Mouse (Mus musculus) neural tube, embryonic 14.5 days (tissue): ENCODE data around the gene Efs. TPM values are rescaled to one million over a fixed set of nuclear protein-coding genes. Genes with fewer than 3 reads are reported as not detected.
"Not testable (repeated sequence)": the region's sequence is repeated elsewhere in the genome, so short reads cannot be mapped to it uniquely, and the experiment has no call there.

Source experiments
- ATAC-seq: fragments of 200-750 bp; cut with Nextera tagmentation; 2 replicates; pipeline ENCODE4 v1.8.0; 2017; ENCODE audit warnings: low read depth, mild to moderate bottlenecking, moderate TSS enrichment, moderate library complexity
- H3K27ac ChIP-seq: fragments of 300-500 bp; sonication (generic); 2 replicates; pipeline ENCODE4 v1.5.1; 2014; ENCODE audit warnings: low read depth, mild to moderate bottlenecking, control low read depth, low read length, moderate library complexity, mixed read lengths
- H3K27me3 ChIP-seq: fragments of 300-500 bp; sonication (generic); 2 replicates; pipeline ENCODE4 v1.6.1; 2014; ENCODE audit warnings: low read length; ENCODE audit not compliant: control insufficient read depth, insufficient read depth
- H3K36me3 ChIP-seq: fragments of 300-500 bp; sonication (generic); 2 replicates; pipeline ENCODE4 v1.6.1; 2014; ENCODE audit warnings: low read length, mixed read lengths; ENCODE audit not compliant: control insufficient read depth, insufficient read depth
- H3K4me1 ChIP-seq: fragments of 300-500 bp; sonication (generic); 2 replicates; pipeline ENCODE4 v1.6.1; 2014; ENCODE audit warnings: low read length; ENCODE audit not compliant: control insufficient read depth, insufficient read depth
- H3K4me2 ChIP-seq: fragments of 300-500 bp; sonication (generic); 2 replicates; pipeline ENCODE4 v1.6.1; 2014; ENCODE audit warnings: mild to moderate bottlenecking, low read depth, low read length, control low read depth
- H3K4me3 ChIP-seq: fragments of 300-500 bp; sonication (generic); 2 replicates; pipeline ENCODE4 v1.5.1; 2014; ENCODE audit warnings: low read depth, low read length, control low read depth, mixed read lengths
- H3K9ac ChIP-seq: fragments of 300-500 bp; sonication (generic); replicated peaks from 2 replicates; pipeline ENCODE4 v1.6.1; 2014; ENCODE audit warnings: low read depth, mild to moderate bottlenecking, control low read depth, low read length, mixed read lengths
- H3K9me3 ChIP-seq: fragments of 300-500 bp; sonication (generic); 2 replicates; pipeline ENCODE4 v1.6.1; 2016; ENCODE audit warnings: low read length; ENCODE audit not compliant: control insufficient read depth
- WGBS: fragments of 180-500 bp; shearing (Covaris S2); extraction: QIAGEN DNeasy Blood & Tissue Kit; methylation state at CpG from one replicate; pipeline ENCODE4 v1.1.7; 2014; 5-methylcytosine and 5-hydroxymethylcytosine counted together
- polyA plus RNA-seq: library from polyadenylated mRNA; unstranded; fragments of >200 nt; fragmentation: Nextera tagmentation; extraction: Ambion mirVana; gene quantifications from 2 replicates; pipeline ENCODE4 v1.2.1, GENCODE M21; 2014

The Efs gene
- polyA plus RNA-seq, result 9.9 and 13.5 TPM in 2 replicates

DNA sequence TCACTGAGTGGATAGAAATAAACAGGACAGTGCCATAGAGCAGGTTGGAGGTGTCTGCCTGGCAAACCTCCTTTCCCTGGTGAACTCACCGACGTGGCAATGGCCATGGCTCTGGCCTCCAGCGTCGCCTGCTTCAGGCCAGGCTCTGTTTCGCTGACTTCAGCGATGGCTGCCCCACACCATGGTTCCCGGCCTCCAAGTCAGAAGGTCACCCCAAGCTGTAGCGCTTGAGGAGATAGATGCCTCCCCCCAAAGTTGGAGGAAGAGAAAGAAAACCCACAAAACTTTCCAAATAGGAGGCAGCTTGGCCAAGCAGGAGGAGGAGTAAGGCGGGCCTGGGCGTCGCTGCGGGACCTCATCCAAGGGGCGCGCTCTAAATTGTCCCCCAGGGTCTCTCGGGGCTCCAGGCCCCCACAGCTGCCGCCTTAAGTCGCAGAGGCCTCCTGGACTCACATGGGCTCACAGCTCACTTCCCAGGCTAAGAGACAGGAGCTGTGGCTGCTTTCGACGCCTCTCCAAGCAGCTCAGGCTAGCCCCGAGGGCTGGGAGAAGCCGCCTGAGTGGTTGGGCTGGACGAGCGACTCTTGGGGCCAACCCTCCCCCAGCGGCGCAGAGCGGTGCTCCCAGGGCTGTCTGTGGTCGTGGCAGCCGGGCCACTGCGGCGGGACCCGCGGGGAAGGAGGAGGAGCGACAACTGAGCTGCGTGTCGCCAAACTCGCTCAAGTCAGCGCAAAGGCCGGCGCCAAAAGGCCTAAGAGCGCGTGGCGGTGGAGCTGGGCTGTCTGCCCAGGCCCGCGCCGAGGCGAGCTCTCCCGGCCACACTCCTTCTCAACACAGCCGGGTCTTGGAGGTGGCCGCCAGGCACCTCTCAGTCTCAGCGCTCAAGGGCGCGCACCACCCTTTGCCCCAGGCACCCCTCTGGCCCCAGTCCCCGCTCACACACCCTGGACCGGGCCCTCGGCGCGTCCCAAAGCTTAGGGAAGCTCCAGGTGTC lies at the start of gene Efs:
TSS of gene Efs (minus strand) at position 778 of the 994 bp plus-strand sequence.
- H3K9ac ChIP-seq, result peak within 1 kb of the TSS; percentile 72
- WGBS, result 2% methylated on average over 57 of the region's 57 CpGs
- peak within 1 kb of the TSS; percentile 98 for H3K4me2 ChIP-seq
- H3K4me1 ChIP-seq, result peaks cover 8% of the 10 kb centered on the region; the same call in 1 of the 2 replicates
- no peaks in the 10 kb centered on the region; the same call in 1 of the 2 replicates for H3K9me3 ChIP-seq
- H3K27me3 ChIP-seq, result no peaks in the 10 kb centered on the region
- H3K4me3 ChIP-seq, result peak within 1 kb of the TSS; percentile 44
- peak; percentile 58 for ATAC-seq
- no peaks in the 10 kb centered on the region for H3K36me3 ChIP-seq
- H3K27ac ChIP-seq, result peak within 1 kb of the TSS; percentile 52

DNA sequence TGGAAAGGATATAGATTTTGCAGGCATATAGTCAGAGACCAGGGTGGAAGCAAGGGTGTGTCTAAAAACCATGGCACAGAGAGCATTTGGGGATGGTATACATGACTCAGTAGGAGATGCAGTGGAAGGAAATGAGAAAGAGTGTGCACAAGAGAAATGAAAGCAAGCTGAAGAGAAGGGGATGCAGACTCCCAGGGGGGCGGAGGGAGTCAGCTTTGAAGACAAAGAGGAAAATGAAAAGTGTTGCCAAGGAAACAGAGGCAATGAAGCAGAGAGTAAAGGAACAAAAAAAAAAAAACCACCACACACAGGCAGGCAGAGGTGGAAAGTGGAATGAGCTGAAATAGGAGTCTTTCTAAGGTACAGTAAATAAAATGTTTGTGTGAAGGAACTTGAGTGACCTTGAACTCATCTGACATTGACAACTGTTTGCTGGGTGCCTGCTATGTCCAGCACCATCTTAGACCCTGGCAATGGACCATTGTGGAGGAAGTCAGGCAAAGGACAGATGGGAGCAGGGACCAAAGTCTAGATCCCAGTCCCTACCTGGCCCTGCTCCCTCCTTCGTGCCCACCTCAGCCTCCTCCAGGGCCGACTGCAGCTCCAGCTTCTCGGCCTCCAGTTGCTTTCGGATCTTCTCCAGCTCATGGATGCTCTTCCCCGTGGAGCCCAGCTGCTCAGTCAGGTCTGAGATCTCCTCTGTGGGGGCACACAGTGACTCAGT lies 48.3 kb upstream of the Efs start:
- H3K27ac ChIP-seq, result peak overlapping the region; percentile 70
- H3K9me3 ChIP-seq, result no peaks in the 10 kb centered on the region
- no peaks in the 10 kb centered on the region for H3K27me3 ChIP-seq
- WGBS, result 74% methylated on average over 6 of the region's 6 CpGs
- H3K9ac ChIP-seq, result no peak overlapping the region
- peak; percentile 31; the same call in 1 of the 2 replicates for ATAC-seq
- H3K4me1 ChIP-seq, result peaks cover 7% of the 10 kb centered on the region; the same call in 1 of the 2 replicates
- no peak overlapping the region for H3K4me2 ChIP-seq
- no peak overlapping the region for H3K4me3 ChIP-seq
- no peaks in the 10 kb centered on the region for H3K36me3 ChIP-seq

DNA sequence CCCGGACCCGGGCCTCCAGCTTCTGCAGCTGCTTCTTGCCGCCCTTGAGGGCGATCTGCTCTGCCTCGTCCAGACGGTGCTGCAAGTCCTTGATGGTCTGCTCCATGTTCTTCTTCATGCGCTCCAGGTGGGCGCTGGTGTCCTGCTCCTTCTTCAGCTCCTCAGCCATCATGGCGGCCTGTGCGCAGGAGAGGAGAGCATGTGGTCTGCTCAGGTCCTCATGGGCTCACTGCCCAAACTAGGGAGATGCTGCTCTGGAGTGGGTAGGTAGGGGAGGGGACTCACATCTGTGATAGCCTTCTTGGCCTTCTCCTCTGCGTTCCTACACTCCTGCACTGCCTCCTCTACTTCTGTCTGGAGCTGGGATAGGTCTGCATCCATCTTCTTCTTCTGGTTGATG lies 46.9 kb upstream of the Efs start:
- not testable (repeated sequence) for H3K4me1 ChIP-seq, H3K36me3 ChIP-seq, H3K9me3 ChIP-seq, H3K9ac ChIP-seq, H3K4me2 ChIP-seq, H3K4me3 ChIP-seq, ATAC-seq, H3K27ac ChIP-seq, H3K27me3 ChIP-seq
- 97% methylated on average over 8 of the region's 11 CpGs for whole genome bisulfite sequencing

DNA sequence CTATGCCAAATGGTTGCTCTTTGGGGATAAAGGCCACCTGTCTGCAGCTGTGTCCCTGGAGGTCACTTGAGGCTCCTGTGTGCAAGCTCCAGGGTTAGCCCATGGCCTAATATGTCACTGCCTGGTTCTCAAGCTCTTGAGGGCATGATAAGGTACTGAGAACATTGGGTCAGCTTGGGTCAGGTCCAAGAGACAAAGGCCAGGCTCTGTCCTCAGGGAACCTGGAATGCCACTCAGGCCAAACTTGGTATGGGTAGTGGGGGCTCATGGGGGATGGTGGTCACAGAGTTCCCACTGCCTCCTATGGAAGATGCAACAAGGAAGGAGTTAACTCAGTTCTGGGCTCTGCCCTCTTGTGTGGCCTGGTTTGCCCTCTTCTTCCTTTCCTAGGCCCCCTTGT lies 42.4 kb upstream of the Efs start:
- Histone ChIP-seq H3K27ac (no peak overlapping the region), H3K36me3 (no peaks in the 10 kb centered on the region), H3K9ac (no peak overlapping the region), H3K9me3 (no peaks in the 10 kb centered on the region), H3K4me1 (no peaks in the 10 kb centered on the region), H3K4me3 (no peak overlapping the region), H3K27me3 (no peaks in the 10 kb centered on the region), H3K4me2 (no peak overlapping the region)
- ATAC-seq, result no peak

DNA sequence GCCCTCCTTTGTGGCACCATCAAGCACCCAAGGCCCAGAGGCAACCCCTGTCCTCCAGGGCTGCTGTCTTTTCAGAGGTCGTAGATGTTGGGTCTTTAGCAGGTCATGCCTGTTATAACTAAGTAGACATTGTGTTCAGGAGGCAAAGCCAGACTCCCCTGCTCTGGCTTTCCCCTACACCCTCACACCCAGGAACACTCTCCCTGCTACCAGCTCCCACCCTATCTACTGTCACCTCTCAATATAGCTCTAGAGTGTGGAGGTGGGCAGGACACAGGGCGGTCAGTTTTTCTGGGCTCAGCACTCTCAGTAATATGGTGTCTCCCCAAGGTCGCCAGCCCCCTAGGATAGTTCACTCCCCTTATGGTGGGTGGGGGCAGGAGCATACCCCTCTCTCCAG lies 41.9 kb upstream of the Efs start:
- no peak overlapping the region for H3K27ac ChIP-seq
- no peak for ATAC-seq
- 83% methylated on average over 3 of the region's 3 CpGs for WGBS
- no peak overlapping the region for H3K4me2 ChIP-seq
- no peak overlapping the region for H3K4me3 ChIP-seq
- H3K27me3 ChIP-seq, result no peaks in the 10 kb centered on the region
- no peak overlapping the region for H3K9ac ChIP-seq
- H3K4me1 ChIP-seq, result no peaks in the 10 kb centered on the region
- no peaks in the 10 kb centered on the region for H3K9me3 ChIP-seq
- no peaks in the 10 kb centered on the region for H3K36me3 ChIP-seq

DNA sequence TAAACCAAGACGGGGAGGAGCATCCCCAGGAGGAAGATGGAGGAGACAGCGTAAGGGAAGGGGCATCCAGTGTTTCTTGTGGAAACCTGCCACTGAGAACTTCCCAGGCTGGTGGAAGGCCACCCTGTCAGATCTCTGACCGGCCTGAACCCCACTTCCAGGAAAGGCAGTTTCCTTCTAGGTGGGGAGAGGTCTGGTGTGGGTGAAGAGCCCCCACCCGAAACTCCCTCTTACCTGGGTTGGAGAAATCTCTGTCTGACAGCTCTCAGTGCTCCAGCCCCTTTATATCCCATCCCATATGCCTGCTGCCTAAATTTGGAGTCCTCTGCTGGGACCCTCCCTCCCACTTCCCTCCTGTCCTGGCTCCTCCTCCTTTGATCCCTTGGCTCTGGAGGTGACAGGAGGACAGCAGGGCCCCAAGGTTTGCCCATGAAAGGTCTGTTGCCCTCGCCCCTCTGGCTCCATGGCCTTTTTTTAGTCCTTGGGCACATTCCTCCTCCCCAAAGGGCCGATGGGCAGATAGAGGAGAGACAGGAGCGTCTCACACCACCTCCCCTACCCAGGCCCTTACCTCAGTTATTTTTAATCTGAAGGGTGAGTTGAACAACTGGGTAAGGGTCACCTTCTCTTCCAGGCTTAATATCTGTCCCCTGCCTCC lies 40.5 kb upstream of the Efs start, which contains the start of gene Myh6:
TSS of gene Myh6 (minus strand) at position 608 of the 658 bp plus-strand sequence.
- Histone ChIP-seq H3K9me3 (no peaks in the 10 kb centered on the region), H3K4me3 (no peak within 1 kb of the TSS), H3K27ac (no peak within 1 kb of the TSS), H3K9ac (no peak within 1 kb of the TSS), H3K4me1 (no peaks in the 10 kb centered on the region), H3K4me2 (no peak within 1 kb of the TSS), H3K27me3 (no peaks in the 10 kb centered on the region), H3K36me3 (no peaks in the 10 kb centered on the region)
- no peak for ATAC-seq
- 78% methylated on average over 7 of the region's 7 CpGs for WGBS

DNA sequence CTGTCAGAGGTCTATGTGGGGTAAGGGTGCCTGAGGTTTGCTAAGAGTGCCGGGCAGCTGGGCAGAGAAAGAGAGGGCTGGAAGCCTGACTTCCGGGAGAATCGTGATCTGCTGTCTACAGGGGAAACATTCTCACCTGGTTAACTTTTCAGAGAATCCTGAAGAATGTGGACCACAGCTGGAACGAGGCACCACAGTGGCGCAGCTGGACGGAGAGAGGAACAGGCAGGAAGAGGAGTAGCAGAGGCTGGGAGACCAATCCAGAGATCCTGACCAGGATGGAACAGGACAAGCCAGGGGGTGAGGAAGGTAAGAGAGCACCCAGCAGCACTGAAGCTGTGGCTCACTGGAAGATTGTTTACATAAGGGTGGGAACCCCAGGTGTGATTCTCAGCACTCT lies 39.7 kb upstream of the Efs start:
- Histone ChIP-seq H3K36me3 (no peaks in the 10 kb centered on the region), H3K9ac (no peak overlapping the region), H3K27ac (no peak overlapping the region), H3K4me2 (no peak overlapping the region), H3K4me1 (no peaks in the 10 kb centered on the region), H3K9me3 (no peaks in the 10 kb centered on the region), H3K27me3 (no peaks in the 10 kb centered on the region), H3K4me3 (no peak overlapping the region)
- no peak for ATAC-seq
- 81% methylated on average over 6 of the region's 6 CpGs for WGBS

DNA sequence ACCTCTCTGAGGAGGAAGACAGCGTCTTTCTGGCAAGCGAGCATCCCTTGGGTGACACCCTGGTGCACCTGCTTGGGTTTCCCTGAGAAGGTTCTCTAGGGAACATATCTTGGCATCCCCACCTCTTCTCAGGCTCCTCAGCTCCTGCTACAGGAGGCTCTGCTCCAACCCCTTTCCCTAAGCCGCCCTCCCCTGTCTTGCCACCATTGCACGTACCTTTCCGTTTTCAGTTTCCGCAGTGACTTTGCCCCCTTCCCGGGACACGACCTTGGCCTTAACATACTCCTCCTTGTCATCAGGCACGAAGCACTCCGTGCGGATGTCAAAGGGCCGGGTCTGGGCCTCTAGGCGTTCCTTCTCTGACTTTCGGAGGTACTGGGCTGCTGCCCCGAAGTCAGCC lies 39.1 kb upstream of the Efs start:
- Histone ChIP-seq H3K4me1 (no peaks in the 10 kb centered on the region), H3K9ac (no peak overlapping the region), H3K4me2 (no peak overlapping the region), H3K27ac (no peak overlapping the region), H3K36me3 (no peaks in the 10 kb centered on the region), H3K9me3 (no peaks in the 10 kb centered on the region), H3K27me3 (no peaks in the 10 kb centered on the region), H3K4me3 (no peak overlapping the region)
- no peak for ATAC-seq
- 83% methylated on average over 15 of the region's 15 CpGs for WGBS
